Mouse (Mus musculus) embryo, embryonic 11.5 days (tissue): ENCODE measurements at regions not wholly inside any gene's neighbourhood (a gene's known extent, or its start where the extent isn't known, plus 50 kb on each side); places are given as distances from the start of the nearest gene placed in this dataset.
A peak's percentile ranks its signal among the peaks of the same experiment; 100 is the strongest.
"Not testable (repeated sequence)": the region's sequence is repeated elsewhere in the genome, so short reads cannot be mapped to it uniquely, and the experiment has no call there.

Experiments
- DNase-seq: peaks from one replicate; pipeline ENCODE4 v3.0.0-alpha.2; 2012; ENCODE audit warnings: low read depth, low spot score

DNA sequence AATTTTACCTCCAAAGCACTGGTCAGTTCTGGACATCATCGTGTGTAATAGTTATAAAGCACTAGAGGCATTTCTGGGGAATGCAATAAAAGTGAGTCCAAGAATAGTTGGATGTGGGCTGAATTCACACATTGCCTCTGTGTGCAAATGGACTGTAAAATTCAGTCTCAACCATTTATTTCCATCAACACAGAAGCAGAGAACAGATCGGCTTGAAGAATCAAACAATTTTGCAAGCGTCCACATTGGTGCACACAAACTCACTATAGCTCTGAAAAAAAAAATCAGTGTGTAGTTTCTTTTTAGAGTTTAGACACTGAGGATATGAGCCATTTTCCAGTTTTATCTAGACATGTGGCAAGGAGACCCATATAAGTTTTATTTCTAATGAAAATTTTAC, 208.9 kb upstream of the Slc7a11 start:
- DNase-seq: no peak

- no peak for DNase-seq
Measured at GRCm38 (mm10) chr3:50643068-50643467, 199.7 kb upstream of the Slc7a11 start.

- DNase-seq: no peak
Measured at GRCm38 (mm10) chr3:50639907-50640323, 196.5 kb upstream of the Slc7a11 start.

- DNase-seq: no peak
Measured at GRCm38 (mm10) chr3:50634457-50635075, 191.2 kb upstream of the Slc7a11 start.

DNA sequence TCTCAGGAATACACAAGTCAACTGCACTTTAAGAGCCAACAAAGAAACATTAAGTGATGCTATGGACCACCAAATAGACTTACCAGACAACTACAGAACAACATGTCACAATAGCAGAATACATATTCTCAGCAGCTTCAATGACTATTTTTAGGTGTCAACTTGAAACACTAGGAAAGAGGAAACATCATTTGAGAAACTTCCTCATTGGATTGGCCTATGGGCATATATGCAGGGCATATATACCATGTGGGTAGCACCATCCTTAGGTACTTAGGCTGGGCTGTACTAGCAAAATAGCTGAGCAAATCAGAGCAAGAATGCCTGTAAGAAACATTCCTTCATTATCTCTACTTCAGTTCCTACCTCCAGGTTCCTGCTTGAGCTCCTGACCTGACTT, 187.9 kb upstream of the Slc7a11 start:
- DNase-seq: no peak

- no peak for DNase-seq
Measured at GRCm38 (mm10) chr3:50628092-50628696, 184.8 kb upstream of the Slc7a11 start.

DNA sequence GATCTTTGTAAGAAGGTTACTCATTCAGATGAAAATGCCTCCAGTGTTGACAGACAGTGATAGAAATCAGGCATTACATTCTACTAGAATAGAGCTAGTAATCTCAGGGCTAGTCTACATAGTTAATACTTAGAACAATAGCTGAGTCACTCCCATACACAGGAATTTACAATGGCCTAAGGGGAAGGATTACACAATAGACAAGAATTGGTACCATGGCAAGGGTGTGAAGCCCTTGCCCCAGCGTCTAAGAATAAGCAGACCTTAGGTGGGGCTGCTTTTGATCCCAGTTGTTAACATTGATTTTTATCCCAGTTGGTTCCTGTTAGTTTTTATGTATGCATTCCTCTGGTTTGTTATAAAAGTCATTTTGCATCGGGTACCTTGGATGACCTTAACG, 177.8 kb upstream of the Slc7a11 start:
- DNase-seq: not testable (repeated sequence)

DNA sequence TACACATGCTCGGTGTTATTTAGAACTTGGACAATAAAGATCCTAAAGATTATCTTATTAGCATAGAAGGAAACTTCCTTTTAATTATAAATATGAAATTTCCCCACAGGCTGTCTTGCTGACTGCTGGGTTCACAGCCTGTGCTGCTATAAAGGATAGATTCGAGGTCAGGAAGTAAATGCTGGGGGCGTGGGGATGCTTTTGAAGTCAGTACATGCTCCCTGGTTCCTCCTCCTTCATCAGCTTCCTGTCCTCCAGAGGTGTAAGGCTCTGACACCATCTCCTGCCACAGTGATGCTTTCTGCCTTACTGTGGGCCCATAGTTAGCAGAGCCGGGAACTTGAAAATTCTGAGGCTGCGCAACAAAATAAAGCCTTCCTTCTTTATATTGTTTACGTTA, 175.6 kb upstream of the Slc7a11 start:
- no peak for DNase-seq

DNA sequence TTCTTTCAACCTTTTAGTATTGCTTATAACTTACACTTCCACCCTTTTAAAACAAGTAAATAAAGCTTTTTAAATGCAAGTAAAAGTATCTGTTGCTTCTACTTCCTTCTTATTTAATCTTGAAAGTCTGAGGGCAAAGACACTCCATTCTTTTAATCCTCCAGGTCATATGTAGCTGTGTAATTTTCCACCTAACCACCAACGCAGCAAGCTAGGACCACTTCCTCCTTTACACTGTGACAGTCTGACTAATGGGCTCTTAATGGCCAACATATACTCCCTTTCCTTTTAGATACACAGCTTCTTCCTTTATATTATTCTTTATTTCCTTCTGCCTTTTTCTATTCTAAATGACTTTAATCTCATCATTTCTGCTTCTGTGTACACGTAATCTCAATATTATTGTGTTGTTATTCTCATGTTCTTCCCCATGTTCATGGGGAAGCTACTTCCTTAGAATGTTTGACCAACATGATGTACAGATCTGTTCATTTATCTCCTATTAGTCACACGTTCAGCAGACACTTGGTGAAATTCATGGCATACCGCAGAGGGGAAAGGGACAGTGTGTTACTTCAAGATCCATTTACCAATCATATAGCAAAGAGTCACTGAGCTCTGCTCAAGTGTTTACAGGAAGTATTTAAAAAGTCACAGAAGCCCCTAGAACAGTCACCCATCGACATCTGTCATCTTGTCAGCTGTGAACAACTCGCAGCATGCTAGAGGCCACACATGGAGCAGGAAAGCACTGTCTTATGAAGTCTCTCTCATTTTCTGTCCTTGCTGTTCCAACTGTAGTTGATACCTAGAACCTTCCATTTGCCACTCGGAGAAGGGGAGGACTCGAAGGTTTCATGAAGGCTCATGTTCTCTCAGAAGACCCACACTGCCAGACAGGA, 172.2 kb upstream of the Slc7a11 start:
- DNase-seq: no peak

GRCm38 (mm10) chr3:50613011-50613410, 169.6 kb upstream of the Slc7a11 start:
- DNase-seq: no peak

DNA sequence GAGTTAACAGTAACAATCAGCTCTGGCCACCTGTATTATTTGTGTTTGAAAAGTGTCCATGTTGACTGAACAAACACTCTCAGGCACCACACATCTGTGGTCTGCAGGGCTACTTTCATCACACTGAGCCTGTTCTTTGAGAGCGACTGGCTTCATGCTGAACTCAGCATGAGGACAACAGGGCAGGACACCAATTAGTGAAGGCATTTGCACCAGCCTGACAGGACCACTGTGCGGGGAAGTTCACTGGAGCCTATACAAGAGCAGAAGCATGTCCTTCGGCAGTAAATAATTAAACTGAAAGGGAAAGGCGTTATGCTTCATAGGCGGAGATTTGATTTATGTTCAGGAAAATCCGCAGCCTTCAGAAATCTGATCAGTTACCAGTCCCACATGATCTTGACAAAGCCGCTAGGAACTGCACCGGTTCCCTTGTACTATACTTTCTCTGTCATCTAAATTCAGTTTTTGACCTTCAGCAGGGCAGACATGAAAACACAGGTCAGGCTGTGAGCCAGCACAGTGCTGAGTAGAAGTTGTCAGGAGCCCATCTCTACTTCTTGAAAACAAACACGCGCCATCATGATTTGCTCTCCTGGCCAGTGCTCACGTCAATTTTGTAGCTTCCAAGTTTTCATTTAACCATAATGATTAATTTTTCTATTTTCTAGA, 166.1 kb upstream of the Slc7a11 start:
- DNase-seq: peak; percentile 20

- no peak for DNase-seq
Measured at GRCm38 (mm10) chr3:50607736-50608135, 164.3 kb upstream of the Slc7a11 start.

DNA sequence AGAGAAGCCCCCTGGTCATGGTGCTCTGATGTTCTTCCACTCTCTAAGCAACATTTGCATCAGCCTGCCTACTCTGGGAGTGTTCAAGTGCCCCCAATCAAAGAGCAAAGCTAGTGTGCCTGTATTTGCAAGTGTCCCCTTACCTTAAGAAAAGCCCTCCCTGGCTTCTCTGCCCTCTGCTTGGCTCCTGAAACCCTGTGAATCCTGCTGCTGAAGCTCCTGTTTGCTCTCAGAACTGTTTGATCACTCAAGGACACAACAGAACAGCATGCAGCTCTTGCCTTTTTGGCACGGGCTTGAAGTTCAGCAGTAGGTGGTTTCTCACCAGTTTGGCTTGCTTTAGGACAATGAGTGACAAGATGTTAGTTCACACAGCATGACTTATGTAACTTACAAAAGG, 163.6 kb upstream of the Slc7a11 start:
- DNase-seq: no peak

DNA sequence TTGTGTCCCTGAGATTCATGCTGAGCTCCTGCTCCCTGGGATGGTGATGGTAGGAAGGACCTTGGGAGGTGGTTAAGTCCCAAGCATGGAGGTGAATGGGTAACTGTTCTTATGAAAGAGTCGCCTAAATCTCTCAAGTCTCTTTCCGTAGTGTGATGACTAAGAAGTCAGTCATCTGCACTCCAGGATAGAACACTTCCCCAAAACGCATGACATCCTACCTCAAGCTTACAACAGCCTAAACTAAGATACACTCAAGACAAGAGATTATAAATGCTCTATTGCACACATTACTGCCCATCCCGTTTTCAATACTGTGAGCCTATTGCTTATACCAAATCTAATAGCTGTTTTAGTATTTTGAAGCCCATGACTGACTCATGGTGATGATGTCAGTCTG, 162.3 kb upstream of the Slc7a11 start:
- no peak for DNase-seq

DNA sequence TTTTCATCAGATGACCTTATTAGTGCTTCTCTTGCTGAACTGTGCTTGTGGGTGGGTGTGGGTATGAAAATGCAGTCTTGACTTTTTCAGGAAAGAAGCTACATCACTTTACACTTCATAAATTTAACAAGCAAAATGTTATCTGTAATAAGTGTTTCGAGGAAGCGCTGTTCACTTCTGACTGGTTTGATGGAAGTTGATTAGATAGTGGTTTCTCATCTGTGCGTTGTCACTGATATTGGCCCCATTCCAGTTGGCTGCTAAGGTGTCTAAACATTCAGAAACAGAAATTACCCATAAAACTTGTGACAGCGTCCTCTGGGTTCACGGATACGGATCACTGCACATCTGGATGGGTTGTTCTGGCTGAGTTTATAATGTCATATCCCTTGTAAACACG, 159.8 kb upstream of the Slc7a11 start:
- no peak for DNase-seq

DNA sequence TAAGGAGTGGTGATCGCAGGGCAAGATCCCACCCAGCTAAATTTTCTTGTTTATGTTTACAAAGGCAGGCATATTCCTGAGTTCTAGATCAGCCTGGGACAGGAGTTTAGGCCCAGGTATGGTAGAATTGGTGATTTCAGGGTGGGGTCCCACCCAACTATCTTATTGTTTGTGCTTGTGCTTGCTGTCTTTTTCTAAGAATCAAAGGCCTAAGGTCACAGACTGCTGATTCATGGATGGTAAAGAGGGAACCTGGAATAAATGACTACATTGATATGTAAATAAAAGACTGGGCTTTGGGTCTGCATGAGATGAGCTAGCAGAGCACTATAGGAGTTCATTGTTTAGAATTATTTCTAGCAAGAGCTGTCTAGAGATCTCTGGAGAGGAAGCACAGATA, 152.3 kb upstream of the Slc7a11 start:
- DNase-seq: no peak

GRCm38 (mm10) chr3:50584323-50584722, 140.9 kb upstream of the Slc7a11 start:
- DNase-seq: no peak

DNA sequence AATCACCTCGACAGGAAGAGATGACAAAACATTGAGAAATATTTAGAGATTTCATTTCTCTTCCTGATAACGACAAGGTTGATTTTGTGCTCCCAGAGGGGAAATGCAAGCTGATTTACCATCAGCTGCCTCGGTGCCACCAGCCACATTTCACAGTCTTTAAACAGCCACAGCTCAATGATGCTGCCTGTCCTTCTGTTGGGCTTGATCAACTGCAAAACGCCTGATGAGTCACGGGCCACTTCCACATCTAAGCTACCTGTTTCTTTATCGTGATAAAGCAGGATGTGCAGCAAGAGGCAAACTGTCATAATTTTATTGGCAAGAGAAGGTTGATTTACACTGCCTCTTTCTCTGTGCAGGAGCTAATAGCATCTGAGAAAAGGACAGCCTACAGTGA, 140.1 kb upstream of the Slc7a11 start:
- no peak for DNase-seq

DNA sequence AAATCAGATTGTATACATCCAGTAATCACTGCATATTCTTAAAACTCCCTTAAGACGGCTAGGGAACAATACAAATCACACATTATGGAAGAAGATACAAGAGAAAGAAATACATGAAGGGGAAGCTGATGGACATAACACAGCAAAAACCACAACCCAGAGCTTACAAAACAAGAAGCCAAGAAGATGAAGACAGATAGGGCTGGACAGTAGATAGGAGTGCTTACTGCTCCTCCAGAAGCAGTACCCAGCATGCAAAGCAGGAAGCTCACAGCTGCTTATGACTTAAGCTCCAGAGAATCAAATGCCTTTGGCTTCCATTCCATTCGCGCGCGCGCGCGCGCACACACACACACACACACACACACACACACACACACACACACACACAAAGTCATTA, 131.0 kb upstream of the Slc7a11 start:
- no peak for DNase-seq

GRCm38 (mm10) chr3:50570027-50570426, 126.6 kb upstream of the Slc7a11 start:
- DNase-seq: no peak

- DNase-seq: no peak
Measured at GRCm38 (mm10) chr3:50569565-50569964, 126.2 kb upstream of the Slc7a11 start.

- DNase-seq: no peak
Measured at GRCm38 (mm10) chr3:50554150-50554549, 110.7 kb upstream of the Slc7a11 start.
